Mouse (Mus musculus) c-Kit-positive CD71-positive TER-119-positive erythroid progenitor cells, embryonic 14.5 days (primary cell): Measurements from ENCODE around the gene Mtx1.
A peak's percentile ranks its signal among the peaks of the same experiment; 100 is the strongest.

Source experiments
- DNase-seq: peaks from one replicate; pipeline ENCODE4 v3.0.0-alpha.2; 2013; ENCODE audit warnings: low spot score

Mtx1 gene

GRCm38 (mm10) chr3:89214681-89215411 lies 12.0 kb downstream of the Mtx1 start, which contains the start of gene Thbs3:
Gene Thbs3, plus strand, starts transcription at chr3:89215180.
- DNase-seq: no peak

DNA sequence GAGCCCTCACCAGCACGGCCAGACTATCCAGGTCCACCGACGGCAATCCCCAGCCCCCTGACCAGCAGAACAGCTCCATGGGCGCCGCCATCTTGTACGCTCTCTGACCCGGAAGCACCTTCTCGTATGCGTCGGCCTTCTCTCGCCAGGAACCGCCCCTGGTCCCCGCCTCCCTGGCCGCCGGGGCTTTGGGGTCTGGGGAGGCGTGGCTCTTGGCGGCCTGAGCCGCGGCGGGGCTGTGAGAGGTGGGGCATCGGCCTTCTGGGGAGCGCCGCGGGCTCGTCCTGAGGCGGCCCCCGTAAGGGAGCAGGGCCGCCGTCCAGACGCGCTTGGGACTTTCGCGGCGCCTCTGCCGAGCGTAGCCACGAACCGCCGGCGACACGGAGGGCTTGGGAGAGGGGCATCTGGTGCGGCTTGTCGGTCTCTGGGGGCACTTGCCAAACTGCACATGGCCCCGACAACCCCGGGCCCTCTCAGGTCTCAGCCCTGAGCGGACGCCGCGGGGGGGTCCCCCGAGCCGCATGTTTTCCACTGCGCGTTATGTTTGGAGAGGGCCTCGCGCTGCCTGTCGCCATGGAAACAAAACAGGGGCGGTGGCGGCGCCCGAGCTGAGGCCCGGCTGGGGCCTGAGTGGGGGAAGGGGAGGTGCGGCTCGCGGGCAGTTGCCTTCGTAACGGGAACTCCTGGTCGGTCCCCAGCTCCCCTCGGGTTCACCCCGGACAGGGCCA lies 12.9 kb downstream of the Mtx1 start:
- peak; percentile 85 for DNase-seq

DNA sequence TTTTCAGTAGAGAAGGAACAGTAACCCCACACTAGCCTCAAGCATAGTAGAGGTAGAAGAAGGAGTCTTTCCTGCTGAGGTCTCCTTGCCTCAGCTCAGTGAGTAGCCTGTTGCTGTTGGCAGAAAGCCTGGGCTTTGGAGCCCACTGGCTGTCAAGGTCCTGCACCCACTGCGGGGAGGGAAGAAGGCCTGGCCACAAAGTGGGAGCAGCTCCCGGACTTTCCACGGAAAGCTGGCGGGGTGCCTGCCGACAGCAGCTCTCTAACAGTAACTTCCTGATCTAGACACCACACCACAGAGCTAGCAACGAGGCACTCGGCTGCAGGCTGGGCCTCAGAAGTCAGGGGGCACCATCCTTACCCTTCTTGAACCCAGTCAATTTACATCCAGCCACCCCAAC lies 16.2 kb downstream of the Mtx1 start:
- no peak for DNase-seq

GRCm38 (mm10) chr3:89210162-89210561 lies 16.7 kb downstream of the Mtx1 start:
- DNase-seq: no peak

- DNase-seq: no peak
These were observed 17.2 kb downstream of the Mtx1 start for GRCm38 (mm10) chr3:89209731-89210130.

DNA sequence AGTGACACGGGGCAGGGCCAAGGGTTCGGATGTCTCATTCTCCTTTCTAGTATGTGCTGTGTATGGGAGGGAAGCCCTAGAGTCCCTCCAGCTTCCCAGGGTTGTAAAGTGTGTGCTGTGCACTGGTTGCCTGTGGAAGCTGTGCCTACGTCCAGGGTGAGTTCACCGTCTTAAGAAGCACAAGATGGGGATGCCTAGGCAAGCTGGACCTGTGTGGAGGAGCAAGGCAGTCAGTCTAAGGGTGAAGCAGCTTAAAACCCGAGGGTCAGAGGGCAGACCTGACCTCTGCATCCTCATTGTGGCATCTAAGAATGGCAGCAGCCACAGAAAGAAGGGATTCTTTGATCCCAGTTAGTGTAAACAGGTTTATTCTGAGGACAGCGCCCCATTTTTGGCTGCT lies 18.2 kb downstream of the Mtx1 start:
- no peak for DNase-seq

DNA sequence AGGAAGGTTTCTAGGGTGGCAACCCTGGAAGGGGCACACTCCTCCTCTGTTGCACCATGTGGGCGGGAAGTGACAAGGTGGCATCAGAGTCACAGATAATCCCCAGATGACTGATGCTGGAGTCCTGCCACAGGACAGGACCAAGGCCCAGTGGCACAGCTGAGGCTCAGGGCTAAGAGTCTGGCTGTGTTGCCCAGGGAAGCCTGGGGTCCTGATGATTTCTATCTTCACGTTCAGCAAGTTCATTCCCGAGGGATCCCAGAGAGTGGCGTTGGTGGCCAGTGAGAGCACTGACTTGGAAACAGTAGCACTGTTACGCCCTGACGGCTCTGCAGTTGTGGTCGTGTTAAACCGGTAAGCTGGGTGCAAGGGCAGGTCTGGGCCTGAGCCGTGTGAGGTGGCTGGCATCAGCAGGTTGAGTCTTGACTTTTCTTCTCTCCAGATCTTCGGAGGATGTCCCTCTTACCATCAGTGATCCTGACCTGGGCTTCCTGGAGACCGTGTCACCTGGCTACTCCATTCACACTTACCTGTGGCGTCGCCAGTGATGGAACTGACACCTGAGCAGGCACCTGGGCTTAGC lies 18.7 kb downstream of the Mtx1 start:
- DNase-seq: no peak

- DNase-seq: no peak
These were observed 20.2 kb downstream of the Mtx1 start for GRCm38 (mm10) chr3:89206695-89207094.

- DNase-seq: no peak
These were observed 20.8 kb downstream of the Mtx1 start for GRCm38 (mm10) chr3:89206079-89206478.

DNA sequence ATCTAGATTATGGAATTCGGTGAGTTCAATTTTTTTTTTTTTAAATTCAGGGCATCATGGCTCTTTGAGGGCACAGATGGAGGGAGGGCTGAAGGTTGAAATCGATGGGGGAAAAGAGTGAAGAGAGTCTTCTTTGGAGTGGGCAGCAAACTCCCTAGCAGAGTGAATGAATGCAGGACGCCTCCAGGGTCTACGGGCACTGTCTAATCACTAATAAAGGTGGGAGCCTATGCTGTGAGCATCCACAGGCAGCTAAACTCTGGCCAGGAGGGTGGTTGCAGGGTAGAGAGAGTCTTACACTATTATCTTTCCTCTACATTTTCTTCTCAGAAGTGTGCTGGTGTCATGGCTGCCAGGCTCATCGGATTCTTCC lies 23.8 kb downstream of the Mtx1 start:
- no peak for DNase-seq

GRCm38 (mm10) chr3:89202253-89203141 lies 24.4 kb downstream of the Mtx1 start, which contains the start of gene Gba:
Gene Gba, plus strand, starts transcription at chr3:89202928.
- DNase-seq: peak; percentile 94

GRCm38 (mm10) chr3:89199839-89200238 lies 27.0 kb downstream of the Mtx1 start:
- no peak for DNase-seq

- DNase-seq: peak; percentile 88
These were observed 30.7 kb downstream of the Mtx1 start for GRCm38 (mm10) chr3:89195979-89196877.

GRCm38 (mm10) chr3:89193853-89194252 lies 33.0 kb downstream of the Mtx1 start:
- no peak for DNase-seq

GRCm38 (mm10) chr3:89193351-89193750 lies 33.5 kb downstream of the Mtx1 start:
- DNase-seq: no peak

GRCm38 (mm10) chr3:89190436-89190835 lies 36.5 kb downstream of the Mtx1 start:
- no peak for DNase-seq

- DNase-seq: no peak
These were observed 38.4 kb downstream of the Mtx1 start for GRCm38 (mm10) chr3:89188478-89188875.

GRCm38 (mm10) chr3:89187690-89188477 lies 39.0 kb downstream of the Mtx1 start:
- no peak for DNase-seq

DNA sequence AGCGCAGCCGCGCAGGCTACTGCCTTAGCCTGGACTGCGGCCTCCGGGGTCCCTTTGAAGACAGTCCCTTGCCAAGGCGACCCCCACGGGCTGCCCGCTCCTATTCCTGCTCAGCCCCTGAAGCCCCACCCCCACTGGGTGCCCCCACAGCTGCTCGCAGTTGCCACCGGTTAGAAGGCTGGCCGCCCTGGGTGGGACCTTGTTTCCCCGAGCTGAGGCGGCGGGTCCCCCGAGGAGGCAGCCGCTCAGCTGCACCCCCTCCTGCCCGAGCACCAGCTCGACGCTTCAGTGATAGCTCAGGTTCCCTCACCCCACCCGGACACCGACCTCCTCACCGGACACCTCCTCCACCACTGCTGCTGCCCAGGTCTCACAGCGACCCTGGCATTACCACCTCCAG lies 39.7 kb downstream of the Mtx1 start:
- no peak for DNase-seq

DNA sequence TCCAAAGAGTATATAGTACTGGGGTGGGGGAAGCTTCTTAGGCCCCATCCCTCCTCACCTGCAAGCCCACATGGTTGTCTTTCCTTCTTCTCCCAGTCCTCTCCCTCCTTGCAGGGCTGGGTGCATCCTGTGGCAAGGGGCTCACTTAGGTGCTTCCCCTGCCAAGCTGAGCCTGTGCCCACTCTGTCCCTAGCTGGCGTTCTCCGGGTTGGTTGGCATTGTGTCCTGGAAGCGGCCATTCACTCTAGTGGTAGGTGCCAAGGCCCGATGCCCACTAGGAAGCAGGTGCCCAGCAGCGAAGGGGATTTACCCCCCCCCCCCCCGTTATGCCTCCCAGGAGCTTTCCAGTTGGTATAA lies 43.0 kb downstream of the Mtx1 start:
- no peak for DNase-seq
